Mouse (Mus musculus) liver (tissue): ENCODE measurements around the gene Klra4.
"Not testable (repeated sequence)": the region's sequence is repeated elsewhere in the genome, so short reads cannot be mapped to it uniquely, and the experiment has no call there.

Source experiments
- DNase-seq: peaks from one replicate; pipeline ENCODE4 v3.0.0-alpha.2; 2020; ENCODE audit warnings: mixed read lengths

Gene Klra4

GRCm38 (mm10) chr6:130067171-130067570, at the start of gene Klra4:
Gene Klra4 (minus strand): TSS chr6:130067271.
- DNase-seq: not testable (repeated sequence)

DNA sequence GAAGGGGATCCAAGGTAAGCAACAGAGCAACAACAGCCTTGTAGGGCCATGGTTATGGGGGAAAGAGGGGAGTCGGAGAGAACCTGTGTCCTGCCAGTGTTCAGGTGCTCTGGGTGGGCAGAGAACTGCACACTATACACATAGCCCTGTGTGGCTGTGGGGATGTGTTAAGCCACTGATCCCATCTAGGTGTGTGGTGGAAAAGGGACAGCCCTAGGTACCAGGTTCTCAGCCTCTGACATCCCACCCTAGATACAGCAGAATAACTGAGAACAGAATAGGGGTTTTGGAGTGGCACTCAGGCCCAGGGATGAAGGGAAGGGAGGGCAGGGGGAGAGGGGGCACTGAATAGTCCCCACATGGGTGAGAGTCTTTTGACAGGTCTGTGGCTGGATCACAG, 43.4 kb upstream of the Klra4 start:
- no peak for DNase-seq

DNA sequence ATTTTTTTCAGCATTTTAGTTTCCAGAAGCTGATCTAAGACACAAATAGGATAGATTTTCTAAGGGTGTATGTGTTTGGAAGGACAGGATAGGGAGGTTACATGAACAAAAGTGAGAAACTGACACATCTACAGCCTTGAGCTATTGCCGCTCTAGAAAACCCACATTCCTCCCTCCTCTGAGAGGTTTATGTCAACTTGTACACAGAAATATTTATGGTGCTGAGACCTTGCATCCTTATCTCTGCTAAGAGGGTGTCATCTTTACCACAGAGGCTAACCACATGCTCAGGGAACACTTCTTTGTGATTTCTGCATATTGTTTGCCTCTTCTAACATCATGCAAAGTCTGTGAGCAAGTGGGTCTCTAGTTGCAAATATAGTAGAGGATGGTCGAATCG, 35.7 kb upstream of the Klra4 start:
- not testable (repeated sequence) for DNase-seq

GRCm38 (mm10) chr6:130092336-130092948, 25.4 kb upstream of the Klra4 start:
- no peak for DNase-seq

GRCm38 (mm10) chr6:130065196-130065595, 1.9 kb downstream of the Klra4 start:
- DNase-seq: no peak

- DNase-seq: not testable (repeated sequence)
Observed at GRCm38 (mm10) chr6:130035146-130035545, 31.9 kb downstream of the Klra4 start.

GRCm38 (mm10) chr6:130031493-130032089, 35.5 kb downstream of the Klra4 start:
- not testable (repeated sequence) for DNase-seq

- no peak for DNase-seq
Observed at GRCm38 (mm10) chr6:130026854-130027253, 40.2 kb downstream of the Klra4 start, which contains the start of gene Klra6. Gene Klra6 (minus strand): TSS chr6:130026954.
